Mouse (Mus musculus): ENCODE measurements around the gene Hap1. TPM values are rescaled to one million over a fixed set of nuclear protein-coding genes. Genes with fewer than 3 reads are reported as not detected.

Hap1 gene
- polyA plus RNA-seq (2012; rRNA removed), result 27.5 and 36.4 TPM in 2 replicates

DNA sequence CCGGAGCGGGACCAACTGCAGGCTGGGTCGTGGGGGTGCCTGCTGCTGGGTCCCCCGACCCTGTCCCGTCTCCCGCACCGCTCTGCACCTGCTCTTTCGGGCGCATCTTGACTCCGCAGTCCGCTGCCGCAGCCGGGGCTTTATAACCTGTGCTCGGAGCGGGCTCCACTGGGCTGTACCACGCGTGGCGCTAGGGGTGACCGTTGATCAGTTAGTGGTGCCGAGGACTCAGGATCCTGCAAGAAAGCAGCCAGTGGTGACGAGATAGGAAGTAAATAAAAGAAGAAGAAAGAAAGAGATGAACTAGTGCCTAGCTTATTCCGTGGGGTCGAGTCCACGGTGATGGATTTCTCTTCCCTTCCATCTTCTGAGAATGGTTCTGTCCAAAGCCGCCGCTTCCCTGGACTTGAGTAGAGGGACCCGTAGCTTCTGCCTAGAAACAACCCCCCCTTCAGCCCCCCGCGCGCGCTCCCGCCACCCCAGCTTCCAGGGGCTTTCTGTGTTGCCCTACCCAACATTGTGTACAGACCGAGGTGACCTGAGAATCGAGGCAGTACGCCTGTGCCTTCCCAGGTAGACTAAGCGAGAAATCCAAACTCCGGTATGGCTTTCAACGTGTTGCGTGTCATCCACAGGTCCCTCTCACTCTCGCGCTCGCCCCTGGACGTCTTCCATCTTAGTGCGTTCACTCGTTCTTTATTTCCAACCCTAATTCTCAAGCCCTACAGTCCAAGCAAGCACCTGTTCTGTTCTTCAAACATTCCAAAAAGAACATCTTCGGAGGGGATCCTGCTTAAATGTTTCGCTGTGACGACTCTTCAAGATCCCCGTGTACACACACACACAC, at the start of gene Hap1:
Gene Hap1, minus strand, starts transcription at position 157 of the 847 bp plus-strand sequence.
- DNase-seq (ENCODE audit: low read depth), result no peak

- no peak for DNase-seq (ENCODE audit: low read depth)
Measured at GRCm38 (mm10) chr11:100404456-100405074, 48.6 kb upstream of the Hap1 start.

DNA sequence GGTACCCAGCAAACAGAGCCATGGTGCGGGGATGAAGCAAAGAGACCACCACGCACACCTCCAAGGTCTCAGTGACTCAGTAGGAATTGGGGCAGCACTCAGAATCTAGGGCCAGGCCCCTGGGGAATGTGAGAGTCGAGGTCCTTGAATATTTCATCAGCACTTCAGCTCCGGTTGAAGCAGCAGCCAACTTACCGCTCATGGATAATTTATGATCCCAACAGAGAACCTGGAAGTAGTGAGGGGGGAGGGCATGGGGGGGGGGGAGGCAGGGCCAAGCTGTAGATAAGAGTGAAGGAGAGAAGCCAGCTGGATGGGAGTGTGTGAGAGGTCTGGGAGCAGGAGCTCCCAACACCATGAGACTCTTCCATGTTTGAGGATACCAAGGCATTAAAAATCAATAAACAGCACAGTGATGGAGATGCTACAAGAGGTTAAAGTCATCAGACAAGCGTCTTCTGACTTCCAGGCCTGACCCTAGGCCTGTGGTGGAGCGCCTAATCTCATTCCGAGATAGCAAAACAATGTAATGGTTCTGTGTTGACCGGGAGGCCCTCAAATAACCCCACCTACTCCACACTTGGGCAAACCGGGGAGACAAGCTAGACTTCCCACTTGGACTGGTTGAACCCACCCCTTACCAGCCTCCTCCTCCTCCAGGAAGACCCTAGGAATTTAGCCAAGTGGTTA, 47.7 kb upstream of the Hap1 start:
- DNase-seq (ENCODE audit: low read depth), result no peak

GRCm38 (mm10) chr11:100402682-100403081, 46.8 kb upstream of the Hap1 start:
- DNase-seq (ENCODE audit: low read depth), result no peak

- no peak for DNase-seq (ENCODE audit: low read depth)
Measured at GRCm38 (mm10) chr11:100402240-100402639, 46.3 kb upstream of the Hap1 start.

GRCm38 (mm10) chr11:100400842-100401241, 44.9 kb upstream of the Hap1 start:
- no peak for DNase-seq (ENCODE audit: low read depth)

DNA sequence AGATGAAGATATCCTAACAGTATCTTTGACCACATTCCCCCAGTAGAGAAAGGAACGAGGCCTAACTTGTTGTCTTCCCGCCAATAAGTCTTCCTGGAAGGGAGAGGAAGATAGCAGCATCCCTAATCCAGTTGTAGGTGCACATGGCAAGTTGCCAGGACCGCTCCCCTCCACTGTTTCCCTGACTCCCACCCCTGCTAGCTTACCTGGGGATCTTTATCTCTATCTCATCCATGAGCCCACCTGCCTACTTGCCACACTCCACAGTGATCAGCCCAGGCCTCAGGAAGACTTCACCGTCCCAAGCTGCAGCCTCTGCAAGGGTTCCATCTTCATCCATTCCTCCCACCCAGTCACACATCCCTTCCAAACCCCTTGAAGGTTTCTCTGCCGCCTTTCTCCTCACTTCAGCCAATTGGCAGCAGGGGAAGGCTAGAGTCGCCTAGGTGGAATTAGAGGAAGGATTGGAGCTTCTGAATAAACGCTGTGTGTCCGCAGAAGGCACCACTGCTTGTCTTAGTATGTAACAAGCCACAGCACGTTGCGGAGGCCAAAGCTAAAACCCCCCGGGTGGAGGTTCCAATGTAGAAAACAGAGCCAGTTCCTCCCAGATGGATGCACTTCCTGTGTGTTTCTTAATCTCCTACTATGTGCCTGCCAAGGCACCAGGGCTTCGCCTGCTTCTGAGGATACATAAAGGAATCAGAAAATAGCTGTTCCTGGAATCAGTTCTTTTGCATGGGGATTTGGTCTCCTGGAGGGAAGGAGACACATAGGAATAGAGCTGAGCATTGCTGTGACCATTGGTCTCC, 44.0 kb upstream of the Hap1 start:
- no peak for DNase-seq (ENCODE audit: low read depth)

DNA sequence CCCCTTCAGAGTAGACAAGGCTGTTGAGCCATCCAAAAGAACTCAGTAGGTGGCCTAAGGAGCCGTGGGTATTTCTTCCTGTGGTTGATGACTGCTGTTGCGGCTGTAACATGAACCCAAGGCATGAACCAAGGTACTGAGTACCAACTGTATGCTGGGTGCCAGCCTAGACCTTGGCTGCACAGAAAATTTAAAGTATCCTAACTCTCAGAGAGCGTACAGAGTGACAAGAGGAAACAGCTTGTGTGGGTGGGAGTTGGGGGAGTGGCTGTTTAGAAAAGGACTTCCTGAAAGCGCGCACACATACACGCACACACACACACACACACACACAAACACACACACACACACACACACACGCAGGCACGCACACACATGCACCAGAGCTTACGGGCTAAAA, 43.4 kb upstream of the Hap1 start:
- no peak for DNase-seq (ENCODE audit: low read depth)

DNA sequence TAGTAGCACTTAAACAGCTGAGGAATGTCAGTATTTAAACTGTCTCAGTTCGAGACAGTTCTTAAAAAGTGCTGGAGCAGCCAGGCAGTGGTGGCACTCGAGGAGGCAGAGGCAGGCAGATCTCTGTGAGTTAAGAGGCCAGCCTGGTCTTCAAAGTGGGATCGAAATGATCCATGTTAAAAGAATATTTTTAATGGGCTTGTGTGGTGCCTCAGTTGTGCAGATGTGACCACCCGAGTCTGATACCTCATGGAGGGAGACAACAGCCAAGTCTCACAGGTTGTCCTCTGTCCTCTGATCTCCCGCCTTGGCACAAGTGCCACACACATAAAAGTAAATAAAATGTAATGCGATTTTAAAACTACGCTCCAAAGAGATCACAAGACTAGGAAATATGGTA, 42.6 kb upstream of the Hap1 start:
- no peak for DNase-seq (ENCODE audit: low read depth)

DNA sequence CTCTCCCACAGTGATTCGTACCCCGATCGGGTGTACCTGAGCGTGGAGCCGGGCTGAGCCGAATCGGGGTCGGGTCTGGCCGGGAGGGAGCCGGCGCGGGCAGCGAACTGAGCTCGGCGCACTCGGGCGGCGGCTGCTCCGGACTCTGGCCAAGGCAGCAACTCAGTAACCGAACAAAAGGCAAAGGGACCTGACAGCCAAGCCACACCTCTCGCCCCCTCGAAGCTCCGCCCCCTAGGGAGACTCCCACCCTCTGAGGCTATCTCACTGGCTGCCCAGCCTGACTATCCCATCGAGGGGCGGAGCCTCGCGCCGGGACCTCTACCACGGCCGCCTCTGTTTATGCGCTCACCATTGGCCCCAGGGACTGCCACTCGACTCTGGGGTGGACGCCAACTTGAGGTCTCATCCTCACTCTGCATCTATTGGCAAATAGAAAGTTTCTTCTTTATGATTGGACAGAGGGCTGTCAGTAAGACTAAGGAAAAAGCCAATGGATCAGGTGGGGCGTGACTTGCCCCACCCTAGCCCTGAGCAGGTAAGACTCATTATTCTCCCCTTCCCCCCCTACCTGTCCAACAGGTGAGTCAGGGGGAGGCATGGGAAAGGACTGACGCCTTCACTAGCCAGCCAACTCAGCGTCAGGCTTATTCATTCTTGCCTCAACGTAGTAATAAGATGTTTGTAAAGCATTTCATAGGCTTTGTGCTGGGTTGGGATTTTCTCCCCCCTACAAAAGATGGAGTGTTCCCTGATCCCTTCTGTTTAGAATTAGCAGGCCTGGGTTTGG, 41.9 kb upstream of the Hap1 start, which contains the start of gene Jup:
Gene Jup, minus strand, starts transcription at position 164 of the 790 bp plus-strand sequence.
- DNase-seq (ENCODE audit: low read depth), result peak; percentile 98

- DNase-seq (ENCODE audit: low read depth), result no peak
Measured at GRCm38 (mm10) chr11:100396886-100397599, 41.1 kb upstream of the Hap1 start.

DNA sequence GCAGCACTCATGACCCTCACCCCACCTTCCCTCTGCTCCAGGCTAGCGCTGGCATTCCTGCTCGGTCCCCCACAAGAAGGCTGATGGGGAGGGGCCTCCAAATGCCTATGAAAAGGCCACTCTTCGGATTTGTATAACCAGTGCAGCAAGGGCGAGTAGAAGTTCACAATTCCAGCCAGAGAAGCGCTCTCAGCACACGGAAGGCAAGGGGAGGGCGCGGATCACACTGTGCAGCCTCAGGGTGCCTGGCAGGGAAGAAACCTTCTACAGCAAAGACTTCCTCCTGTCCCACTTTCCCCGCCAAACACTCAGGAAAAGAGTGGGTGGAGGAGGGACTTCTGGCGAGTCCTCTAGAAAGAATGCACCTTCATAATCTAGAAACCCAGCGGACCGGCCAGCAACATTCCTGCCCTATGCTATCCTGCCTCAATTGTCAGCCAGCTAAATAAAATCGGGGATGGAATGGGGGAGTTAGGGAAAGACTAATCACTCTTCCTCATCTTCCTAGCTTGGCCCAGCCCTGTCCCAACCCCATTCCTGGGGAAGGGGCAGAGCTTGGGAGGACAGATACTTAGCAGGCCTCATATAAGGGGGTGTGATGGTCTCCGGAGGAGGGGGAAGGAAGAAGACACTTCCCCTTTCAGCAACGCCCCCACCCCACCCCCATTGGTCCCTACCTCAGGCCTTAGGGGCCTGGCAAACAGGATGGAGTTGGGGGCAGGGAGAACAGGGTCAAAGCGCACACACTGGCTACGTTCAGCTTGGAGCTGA, 40.1 kb upstream of the Hap1 start:
- no peak for DNase-seq (ENCODE audit: low read depth)

DNA sequence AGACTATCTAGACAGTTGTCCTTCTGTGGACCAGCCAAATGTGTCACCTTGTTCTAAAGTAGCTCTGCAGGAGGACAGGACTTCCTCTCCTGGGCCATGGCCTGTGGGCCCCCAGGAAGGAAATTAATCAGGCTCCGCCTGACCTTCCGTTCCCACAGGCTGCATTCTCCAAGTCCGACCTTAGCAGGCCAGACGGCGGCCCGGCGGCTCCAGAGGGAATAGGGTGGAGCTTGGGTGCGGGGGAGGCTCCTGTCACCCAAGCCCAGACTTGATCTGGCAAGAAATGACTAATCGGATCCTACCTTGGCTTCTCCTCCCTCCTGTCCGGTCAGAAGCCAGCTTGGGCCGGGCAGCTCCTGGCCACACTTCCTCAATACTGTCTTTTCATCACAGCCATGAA, 39.3 kb upstream of the Hap1 start:
- no peak for DNase-seq (ENCODE audit: low read depth)

- no peak for DNase-seq (ENCODE audit: low read depth)
Measured at GRCm38 (mm10) chr11:100394353-100395074, 38.6 kb upstream of the Hap1 start.

DNA sequence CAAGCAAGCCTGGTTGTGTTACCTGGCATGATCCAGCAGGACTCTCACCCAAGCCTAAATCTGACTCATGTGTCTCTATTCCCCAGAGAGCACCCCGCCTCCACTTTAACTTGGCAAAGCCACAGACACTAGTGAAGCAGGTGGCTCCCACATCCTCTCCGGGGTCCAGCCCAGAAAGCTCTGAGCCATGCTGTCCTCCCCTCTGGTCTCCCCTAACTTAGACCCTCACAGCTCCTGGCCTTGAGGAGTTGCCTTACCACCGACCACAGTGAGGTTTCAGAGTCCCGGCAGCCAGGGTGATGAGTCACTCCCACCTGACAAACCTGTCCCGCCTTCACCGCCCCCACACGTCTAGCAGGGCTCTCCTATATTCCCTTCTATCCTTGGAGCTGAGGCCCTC, 37.8 kb upstream of the Hap1 start:
- DNase-seq (ENCODE audit: low read depth), result no peak

GRCm38 (mm10) chr11:100392958-100393357, 37.0 kb upstream of the Hap1 start:
- no peak for DNase-seq (ENCODE audit: low read depth)

- DNase-seq (ENCODE audit: low read depth), result no peak
Measured at GRCm38 (mm10) chr11:100391884-100392345, 36.0 kb upstream of the Hap1 start.

- no peak for DNase-seq (ENCODE audit: low read depth)
Measured at GRCm38 (mm10) chr11:100391081-100391883, 35.4 kb upstream of the Hap1 start.
